Mouse (Mus musculus) spleen, postnatal 14 days (tissue): ENCODE measurements at regions not wholly inside any gene's neighbourhood (a gene's known extent, or its start where the extent isn't known, plus 50 kb on each side); places are given as distances from the start of the nearest gene placed in this dataset.
A peak's percentile ranks its signal among the peaks of the same experiment; 100 is the strongest.

ENCODE experiments used
- DNase-seq, 2 experiments: peaks; one replicate each; pipeline ENCODE4 v3.0.0; 2021 to 2022; ENCODE audit warnings: low spot score in 2 of 2

- no peak for DNase-seq
Measured at GRCm38 (mm10) chr1:159034952-159035351, 54.7 kb upstream of the Pappa2 start.

- DNase-seq, result no peak
Measured at GRCm38 (mm10) chr1:159036371-159036770, 56.1 kb upstream of the Pappa2 start.

- DNase-seq, result no peak
Measured at GRCm38 (mm10) chr1:159045870-159046385, 65.6 kb upstream of the Pappa2 start.

GRCm38 (mm10) chr1:159065024-159065423, 84.7 kb upstream of the Pappa2 start:
- no peak for DNase-seq

- no peak for DNase-seq
Measured at GRCm38 (mm10) chr1:159099205-159099604, 118.9 kb upstream of the Pappa2 start.

- no peak for DNase-seq
Measured at GRCm38 (mm10) chr1:159122201-159122600, 109.9 kb upstream of the Cop1 start.

- no peak for DNase-seq
Measured at GRCm38 (mm10) chr1:159124874-159125273, 107.2 kb upstream of the Cop1 start.

GRCm38 (mm10) chr1:159135301-159135700, 96.8 kb upstream of the Cop1 start:
- peak in 1 of 2 experiments; percentile 8 for DNase-seq

- no peak for DNase-seq
Measured at GRCm38 (mm10) chr1:159147788-159148497, 84.2 kb upstream of the Cop1 start.

GRCm38 (mm10) chr1:159148498-159149187, 83.5 kb upstream of the Cop1 start:
- no peak for DNase-seq

- DNase-seq, result no peak
Measured at GRCm38 (mm10) chr1:159149207-159149606, 82.9 kb upstream of the Cop1 start.

- DNase-seq, result no peak
Measured at GRCm38 (mm10) chr1:159149721-159150120, 82.4 kb upstream of the Cop1 start.

GRCm38 (mm10) chr1:159150351-159150750, 81.8 kb upstream of the Cop1 start:
- DNase-seq, result no peak

GRCm38 (mm10) chr1:159156428-159156827, 75.7 kb upstream of the Cop1 start:
- no peak for DNase-seq

- no peak for DNase-seq
Measured at GRCm38 (mm10) chr1:159160035-159160960, 71.8 kb upstream of the Cop1 start.

- DNase-seq, result no peak
Measured at GRCm38 (mm10) chr1:159163113-159163885, 68.8 kb upstream of the Cop1 start.

GRCm38 (mm10) chr1:159182031-159182430, 50.1 kb upstream of the Cop1 start:
- DNase-seq, result no peak
